Mouse (Mus musculus): ENCODE results near the gene Ms4a7.

DNA sequence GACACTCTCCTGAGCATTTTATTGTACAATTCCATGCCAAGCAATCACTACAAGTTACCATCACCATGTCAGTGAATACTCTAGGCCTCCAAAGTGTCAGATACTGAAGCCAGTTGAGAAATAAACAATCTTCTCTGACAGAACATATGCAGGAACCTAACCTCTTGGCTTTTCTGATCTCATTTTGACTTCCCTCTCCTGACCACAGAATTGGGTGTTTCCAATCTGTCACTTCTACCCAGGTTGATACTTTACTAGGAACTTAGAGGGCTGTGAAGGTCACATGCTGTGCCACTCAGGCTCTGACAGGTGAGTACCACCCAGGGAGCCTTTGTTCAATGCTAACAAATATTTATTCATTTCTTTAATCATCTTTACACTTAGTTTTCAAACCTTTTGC is 26.1 kb upstream of the Ms4a7 start:
- no peak for TF ChIP-seq POLR2A (IDR thresholded peaks at IDR 0.05; ENCODE audit: borderline replicate concordance, insufficient read depth, low read length)
- no peak for TF ChIP-seq CTCF (IDR thresholded peaks at IDR 0.05; ENCODE audit: borderline replicate concordance, insufficient read depth, low read depth, low read length)

All from cerebellum, adult 2 months (tissue).